Mouse (Mus musculus): Measurements from ENCODE around the gene Bco2. TPM values are rescaled to one million over a fixed set of nuclear protein-coding genes. Genes with fewer than 3 reads are reported as not detected.

Gene Bco2
- polyA plus RNA-seq, 1 experiment from 2014 or later: 0.61 TPM

- Histone ChIP-seq H3K27ac (ENCODE audit: low read length) (no peak overlapping the region), H3K9ac (replicated peaks; ENCODE audit: low read depth, low read length) (no peak overlapping the region), H3K4me3 (replicated peaks; ENCODE audit: low read length) (no peak overlapping the region), H3K27me3 (replicated peaks; ENCODE audit: control insufficient read depth, insufficient read depth, low read length) (no peaks in the 10 kb centered on the region), H3K9me3 (ENCODE audit: control insufficient read depth, low read length) (no peaks in the 10 kb centered on the region), H3K36me3 (ENCODE audit: control insufficient read depth, insufficient read depth) (no peaks in the 10 kb centered on the region), H3K4me1 (replicated peaks; ENCODE audit: control insufficient read depth, insufficient read depth, low read length) (peaks cover 6% of the 10 kb centered on the region), H3K4me2 (ENCODE audit: low read length) (no peak overlapping the region)
- 87% methylated on average over 5 of the region's 5 CpGs for WGBS
- ATAC-seq: no peak
Measured at GRCm38 (mm10) chr9:50525585-50525984, 29.4 kb downstream of the Bco2 start.

DNA sequence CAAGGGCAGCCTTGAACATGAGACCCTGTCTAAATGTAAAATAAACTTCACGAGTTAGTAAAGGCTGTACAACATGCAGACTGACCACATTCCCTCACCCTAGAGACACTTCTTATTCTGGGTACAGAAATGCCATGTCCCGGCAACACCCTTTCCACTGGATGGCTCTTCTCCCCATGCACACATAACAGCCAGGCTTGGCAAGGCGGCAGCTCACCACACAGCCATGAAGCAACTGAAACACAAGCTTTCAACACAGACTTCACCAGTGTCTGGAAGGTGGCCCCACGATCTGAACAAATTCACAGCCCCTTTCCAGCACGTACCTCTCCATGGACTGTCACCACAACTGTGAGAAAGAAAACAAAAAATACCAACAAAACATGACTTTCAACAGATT lies 30.0 kb downstream of the Bco2 start:
- H3K4me2 ChIP-seq (ENCODE audit: low read length): no peak overlapping the region
- H3K36me3 ChIP-seq (ENCODE audit: control insufficient read depth, insufficient read depth): no peaks in the 10 kb centered on the region
- peaks cover 6% of the 10 kb centered on the region for H3K4me1 ChIP-seq (replicated peaks; ENCODE audit: control insufficient read depth, insufficient read depth, low read length)
- WGBS: 93% methylated on average over 5 of the region's 5 CpGs
- no peaks in the 10 kb centered on the region for H3K9me3 ChIP-seq (ENCODE audit: control insufficient read depth, low read length)
- H3K9ac ChIP-seq (replicated peaks; ENCODE audit: low read depth, low read length): no peak overlapping the region
- no peak for ATAC-seq
- no peaks in the 10 kb centered on the region for H3K27me3 ChIP-seq (replicated peaks; ENCODE audit: control insufficient read depth, insufficient read depth, low read length)
- no peak overlapping the region for H3K27ac ChIP-seq (ENCODE audit: low read length)
- no peak overlapping the region for H3K4me3 ChIP-seq (replicated peaks; ENCODE audit: low read length)

DNA sequence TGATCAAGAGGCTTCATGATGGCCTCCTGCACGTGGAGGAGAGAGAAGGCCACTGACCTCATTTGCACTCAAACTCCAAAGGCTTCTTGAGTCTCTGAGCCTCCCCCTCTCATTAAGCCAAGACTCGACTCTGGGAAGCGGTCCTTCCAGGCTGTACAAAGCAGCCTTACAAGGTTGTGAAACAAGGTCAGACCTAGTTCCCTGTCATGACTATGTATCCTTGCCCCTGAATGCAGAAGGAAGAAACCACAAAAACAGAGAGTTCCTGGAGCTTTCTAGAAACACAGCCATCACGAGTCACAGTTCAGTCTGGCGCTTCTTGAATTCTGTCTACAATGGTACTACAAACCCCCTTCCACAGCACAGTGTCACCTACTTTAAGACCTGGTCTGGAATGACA lies 32.4 kb downstream of the Bco2 start:
- Histone ChIP-seq H3K27me3 (replicated peaks; ENCODE audit: control insufficient read depth, insufficient read depth, low read length) (no peaks in the 10 kb centered on the region), H3K9ac (replicated peaks; ENCODE audit: low read depth, low read length) (no peak overlapping the region), H3K4me1 (replicated peaks; ENCODE audit: control insufficient read depth, insufficient read depth, low read length) (peaks cover under 1% of the 10 kb centered on the region; the same call in 1 of the 2 replicates), H3K4me2 (ENCODE audit: low read length) (no peak overlapping the region), H3K9me3 (ENCODE audit: control insufficient read depth, low read length) (no peaks in the 10 kb centered on the region), H3K4me3 (replicated peaks; ENCODE audit: low read length) (no peak overlapping the region), H3K36me3 (ENCODE audit: control insufficient read depth, insufficient read depth) (no peaks in the 10 kb centered on the region), H3K27ac (ENCODE audit: low read length) (no peak overlapping the region)
- no peak for ATAC-seq
- 77% methylated on average over 5 of the region's 5 CpGs for WGBS

- Histone ChIP-seq H3K27me3 (replicated peaks; ENCODE audit: control insufficient read depth, insufficient read depth, low read length) (no peaks in the 10 kb centered on the region), H3K36me3 (ENCODE audit: control insufficient read depth, insufficient read depth) (no peaks in the 10 kb centered on the region), H3K27ac (ENCODE audit: low read length) (no peak overlapping the region), H3K4me3 (replicated peaks; ENCODE audit: low read length) (no peak overlapping the region), H3K4me1 (replicated peaks; ENCODE audit: control insufficient read depth, insufficient read depth, low read length) (no peaks in the 10 kb centered on the region), H3K4me2 (ENCODE audit: low read length) (no peak overlapping the region), H3K9ac (replicated peaks; ENCODE audit: low read depth, low read length) (no peak overlapping the region), H3K9me3 (ENCODE audit: control insufficient read depth, low read length) (no peaks in the 10 kb centered on the region)
- 61% methylated on average over 2 of the region's 2 CpGs for WGBS
- no peak for ATAC-seq
Measured at GRCm38 (mm10) chr9:50521562-50521961, 33.4 kb downstream of the Bco2 start.

DNA sequence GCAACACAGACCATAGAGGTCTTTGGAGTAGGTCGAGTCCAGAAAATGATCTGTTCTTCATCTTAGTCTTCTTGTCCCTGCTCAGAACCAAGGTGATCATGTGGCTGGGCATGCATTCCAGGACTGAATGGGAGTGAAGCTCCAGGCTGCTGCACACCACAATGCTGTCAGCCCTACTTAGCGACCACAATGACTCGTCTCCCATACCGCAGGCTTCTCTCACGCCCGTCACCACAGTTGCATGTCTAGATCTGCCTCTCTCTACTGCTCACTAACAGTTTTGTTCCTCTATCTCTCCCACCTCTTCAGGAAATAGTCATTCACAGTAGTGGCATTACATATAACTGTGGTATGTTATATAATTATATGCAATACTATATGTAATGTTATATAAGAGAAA lies 34.2 kb downstream of the Bco2 start:
- no peak for ATAC-seq
- 91% methylated on average over 6 of the region's 6 CpGs for WGBS
- H3K9ac ChIP-seq (replicated peaks; ENCODE audit: low read depth, low read length): no peak overlapping the region
- H3K4me1 ChIP-seq (replicated peaks; ENCODE audit: control insufficient read depth, insufficient read depth, low read length): no peaks in the 10 kb centered on the region
- H3K9me3 ChIP-seq (ENCODE audit: control insufficient read depth, low read length): no peaks in the 10 kb centered on the region
- no peaks in the 10 kb centered on the region for H3K36me3 ChIP-seq (ENCODE audit: control insufficient read depth, insufficient read depth)
- no peak overlapping the region for H3K4me2 ChIP-seq (ENCODE audit: low read length)
- H3K27ac ChIP-seq (ENCODE audit: low read length): no peak overlapping the region
- no peak overlapping the region for H3K4me3 ChIP-seq (replicated peaks; ENCODE audit: low read length)
- H3K27me3 ChIP-seq (replicated peaks; ENCODE audit: control insufficient read depth, insufficient read depth, low read length): no peaks in the 10 kb centered on the region

GRCm38 (mm10) chr9:50518781-50519180 lies 36.2 kb downstream of the Bco2 start:
- no peaks in the 10 kb centered on the region for H3K4me1 ChIP-seq (replicated peaks; ENCODE audit: control insufficient read depth, insufficient read depth, low read length)
- H3K9ac ChIP-seq (replicated peaks; ENCODE audit: low read depth, low read length): no peak overlapping the region
- no peak overlapping the region for H3K4me2 ChIP-seq (ENCODE audit: low read length)
- no peak overlapping the region for H3K4me3 ChIP-seq (replicated peaks; ENCODE audit: low read length)
- ATAC-seq: no peak
- H3K9me3 ChIP-seq (ENCODE audit: control insufficient read depth, low read length): no peaks in the 10 kb centered on the region
- no peaks in the 10 kb centered on the region for H3K27me3 ChIP-seq (replicated peaks; ENCODE audit: control insufficient read depth, insufficient read depth, low read length)
- no peaks in the 10 kb centered on the region for H3K36me3 ChIP-seq (ENCODE audit: control insufficient read depth, insufficient read depth)
- no peak overlapping the region for H3K27ac ChIP-seq (ENCODE audit: low read length)
- 5% methylated on average over 2 of the region's 2 CpGs for WGBS

DNA sequence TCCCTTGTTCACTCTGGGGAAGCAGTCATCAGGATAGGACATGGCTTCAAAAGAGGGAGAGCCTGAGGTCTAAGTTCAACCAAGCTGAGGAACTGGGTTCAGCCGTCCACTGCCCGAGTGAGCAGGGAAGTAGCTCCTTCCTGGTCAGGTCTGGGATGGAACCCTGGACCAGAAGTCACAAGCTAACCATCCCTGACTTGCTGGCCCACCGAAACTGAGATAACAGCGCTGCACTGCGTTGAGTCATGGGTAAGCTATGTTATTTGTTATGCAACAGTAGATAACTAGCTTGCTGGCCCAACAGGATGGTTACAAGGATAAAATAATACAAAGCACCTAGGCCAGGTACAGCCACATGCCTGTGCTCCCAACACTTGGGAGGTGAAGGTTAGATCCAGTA lies 39.5 kb downstream of the Bco2 start:
- H3K36me3 ChIP-seq (ENCODE audit: control insufficient read depth, insufficient read depth): no peaks in the 10 kb centered on the region
- H3K9ac ChIP-seq (replicated peaks; ENCODE audit: low read depth, low read length): no peak overlapping the region
- WGBS: 90% methylated on average over 5 of the region's 5 CpGs
- H3K27ac ChIP-seq (ENCODE audit: low read length): no peak overlapping the region
- no peak for ATAC-seq
- H3K4me2 ChIP-seq (ENCODE audit: low read length): no peak overlapping the region
- no peaks in the 10 kb centered on the region for H3K27me3 ChIP-seq (replicated peaks; ENCODE audit: control insufficient read depth, insufficient read depth, low read length)
- no peaks in the 10 kb centered on the region for H3K9me3 ChIP-seq (ENCODE audit: control insufficient read depth, low read length)
- H3K4me1 ChIP-seq (replicated peaks; ENCODE audit: control insufficient read depth, insufficient read depth, low read length): no peaks in the 10 kb centered on the region
- no peak overlapping the region for H3K4me3 ChIP-seq (replicated peaks; ENCODE audit: low read length)

GRCm38 (mm10) chr9:50507570-50507969 lies 47.4 kb downstream of the Bco2 start:
- 83% methylated on average over 7 of the region's 7 CpGs for WGBS

DNA sequence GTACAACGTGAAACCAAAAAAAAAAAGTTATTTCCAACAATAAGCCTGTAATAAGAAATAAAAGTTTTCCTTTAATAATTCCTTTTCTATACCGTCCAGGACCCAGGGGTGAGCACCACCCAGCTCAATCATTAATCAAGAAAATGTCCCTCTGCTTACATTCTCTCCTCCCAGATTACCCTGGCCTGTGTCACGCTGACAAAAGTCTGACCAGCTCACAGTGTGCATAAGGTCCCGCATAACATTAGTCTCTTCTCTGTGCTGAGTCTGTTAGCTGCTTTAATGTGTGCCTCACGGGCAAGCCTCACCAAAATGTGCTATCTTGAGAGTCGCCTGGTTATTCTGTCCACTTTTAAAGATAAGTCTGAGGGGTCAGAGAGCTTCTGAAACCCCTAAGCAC lies 49.6 kb downstream of the Bco2 start:
- Histone ChIP-seq H3K4me3 (replicated peaks; ENCODE audit: low read length) (no peak overlapping the region), H3K9ac (replicated peaks; ENCODE audit: low read depth, low read length) (no peak overlapping the region), H3K9me3 (ENCODE audit: control insufficient read depth, low read length) (no peaks in the 10 kb centered on the region), H3K36me3 (ENCODE audit: control insufficient read depth, insufficient read depth) (no peaks in the 10 kb centered on the region), H3K4me2 (ENCODE audit: low read length) (no peak overlapping the region), H3K4me1 (replicated peaks; ENCODE audit: control insufficient read depth, insufficient read depth, low read length) (0 out of 2 replicates have a peak, but pooled peaks cover 2% of the 10 kb centered on the region), H3K27ac (ENCODE audit: low read length) (no peak overlapping the region), H3K27me3 (replicated peaks; ENCODE audit: control insufficient read depth, insufficient read depth, low read length) (no peaks in the 10 kb centered on the region)
- WGBS: 64% methylated on average over 6 of the region's 6 CpGs
- ATAC-seq: no peak

More at GRCm38 (mm10) chr9:50507570-50507969, 47.4 kb downstream of the Bco2 start:
- no peaks in the 10 kb centered on the region for H3K27me3 ChIP-seq (replicated peaks; ENCODE audit: control insufficient read depth, insufficient read depth, low read length)
- H3K4me1 ChIP-seq (replicated peaks; ENCODE audit: control insufficient read depth, insufficient read depth, low read length): no peaks in the 10 kb centered on the region
- H3K9me3 ChIP-seq (ENCODE audit: control insufficient read depth, low read length): no peaks in the 10 kb centered on the region
- no peak overlapping the region for H3K9ac ChIP-seq (replicated peaks; ENCODE audit: low read depth, low read length)
- H3K27ac ChIP-seq (ENCODE audit: low read length): no peak overlapping the region
- H3K36me3 ChIP-seq (ENCODE audit: control insufficient read depth, insufficient read depth): no peaks in the 10 kb centered on the region
- no peak overlapping the region for H3K4me3 ChIP-seq (replicated peaks; ENCODE audit: low read length)
- no peak for ATAC-seq
- no peak overlapping the region for H3K4me2 ChIP-seq (ENCODE audit: low read length)

- Histone ChIP-seq H3K27ac (ENCODE audit: low read length) (no peak overlapping the region), H3K4me2 (ENCODE audit: low read length) (no peak overlapping the region), H3K4me3 (replicated peaks; ENCODE audit: low read length) (no peak overlapping the region), H3K4me1 (replicated peaks; ENCODE audit: control insufficient read depth, insufficient read depth, low read length) (0 out of 2 replicates have a peak, but pooled peaks cover 2% of the 10 kb centered on the region), H3K9ac (replicated peaks; ENCODE audit: low read depth, low read length) (no peak overlapping the region), H3K36me3 (ENCODE audit: control insufficient read depth, insufficient read depth) (no peaks in the 10 kb centered on the region), H3K27me3 (replicated peaks; ENCODE audit: control insufficient read depth, insufficient read depth, low read length) (no peaks in the 10 kb centered on the region), H3K9me3 (ENCODE audit: control insufficient read depth, low read length) (no peaks in the 10 kb centered on the region)
- ATAC-seq: no peak
- 86% methylated on average over 2 of the region's 3 CpGs for WGBS
Measured at GRCm38 (mm10) chr9:50502949-50503348, 52.0 kb downstream of the Bco2 start.

Data from forebrain, embryonic 16.5 days (tissue).